Mouse (Mus musculus): Measurements from ENCODE around the gene Zcchc10.
"Not testable (repeated sequence)": the region's sequence is repeated elsewhere in the genome, so short reads cannot be mapped to it uniquely, and the experiment has no call there.

The Zcchc10 gene

DNA sequence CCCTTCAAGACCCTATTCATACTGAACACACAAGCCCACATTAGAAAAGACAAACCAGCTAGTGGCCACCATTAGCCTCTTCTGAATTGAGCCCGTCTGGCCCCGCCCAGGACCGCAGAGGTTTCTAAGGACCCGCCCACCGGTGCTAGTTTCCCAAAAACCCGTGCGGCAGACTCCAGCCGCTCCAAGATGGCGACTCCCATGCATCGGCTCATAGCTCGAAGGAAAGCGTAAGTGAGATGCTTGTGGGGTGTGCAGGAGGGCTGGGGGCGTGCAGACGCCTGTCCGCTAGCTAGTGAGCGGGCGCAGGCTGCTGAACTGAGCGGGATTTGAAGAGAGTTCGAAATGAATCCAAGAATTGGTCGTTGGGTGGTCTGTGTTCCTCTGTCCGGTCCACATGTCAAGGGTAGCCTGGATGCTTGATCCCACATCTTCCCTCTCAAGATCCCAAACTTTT lies at the start of gene Zcchc10:
Gene Zcchc10 (plus strand): TSS at position 168 of the 457 bp plus-strand sequence.
- no peak for DNase-seq (ENCODE audit: extremely low read depth, low read depth, low spot score)

DNA sequence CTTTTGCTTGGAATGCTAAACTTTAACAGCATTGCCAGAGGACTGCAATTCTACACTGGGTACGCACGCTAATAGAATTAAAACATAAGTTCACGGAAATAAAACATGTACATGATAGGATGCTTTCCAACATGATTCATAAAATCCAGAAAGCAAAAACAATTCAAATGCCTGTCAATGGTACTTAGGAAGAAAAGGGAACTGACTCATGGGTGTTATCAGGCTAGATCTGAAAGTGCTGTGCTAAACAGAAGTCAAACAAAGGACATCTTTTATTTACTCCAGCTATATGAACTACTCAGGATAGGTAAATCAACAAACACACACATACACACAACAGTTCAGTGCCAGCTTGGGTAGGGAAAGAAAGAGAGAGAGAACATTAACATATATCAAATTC lies 49.1 kb upstream of the Zcchc10 start:
- no peak for DNase-seq (ENCODE audit: extremely low read depth, low read depth, low spot score)

DNA sequence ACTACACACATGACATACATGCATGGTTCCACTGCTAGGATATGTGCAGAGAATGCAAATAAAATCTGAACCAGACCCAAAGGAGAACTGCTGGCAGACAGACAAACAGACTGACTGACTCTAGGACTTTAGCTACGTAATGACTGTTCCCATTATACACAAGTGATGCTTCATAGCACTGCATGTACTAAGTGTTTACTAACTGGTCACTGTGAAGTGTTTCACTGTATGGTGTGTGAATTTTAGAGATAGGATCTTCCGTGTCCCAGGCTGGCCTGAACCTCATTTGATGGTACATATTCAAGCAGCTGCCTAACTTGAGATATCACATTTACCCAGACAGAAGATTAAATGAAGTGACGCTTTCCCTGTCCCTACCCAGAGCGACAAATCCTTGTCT lies 46.1 kb upstream of the Zcchc10 start:
- DNase-seq (ENCODE audit: extremely low read depth, low read depth, low spot score), result no peak

DNA sequence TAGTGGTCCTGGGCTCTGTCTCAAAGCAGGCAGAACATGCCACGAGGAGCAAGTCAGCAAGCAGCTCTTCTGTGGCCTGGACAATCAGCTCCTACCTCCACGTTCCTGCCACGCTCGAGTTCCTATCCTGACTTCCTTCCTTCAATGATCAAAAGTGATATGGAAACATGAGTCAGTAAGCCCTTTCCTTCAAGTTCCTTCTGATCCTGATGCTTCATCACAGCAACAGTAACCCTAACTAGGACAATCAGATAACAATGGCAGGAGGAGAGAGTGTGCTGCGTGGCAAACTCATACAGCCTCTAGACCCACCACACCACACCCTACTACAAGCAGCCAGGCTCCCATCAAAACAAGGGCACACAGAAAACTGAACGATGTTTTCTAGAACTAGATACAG lies 38.6 kb upstream of the Zcchc10 start:
- DNase-seq (ENCODE audit: extremely low read depth, low read depth, low spot score), result no peak

DNA sequence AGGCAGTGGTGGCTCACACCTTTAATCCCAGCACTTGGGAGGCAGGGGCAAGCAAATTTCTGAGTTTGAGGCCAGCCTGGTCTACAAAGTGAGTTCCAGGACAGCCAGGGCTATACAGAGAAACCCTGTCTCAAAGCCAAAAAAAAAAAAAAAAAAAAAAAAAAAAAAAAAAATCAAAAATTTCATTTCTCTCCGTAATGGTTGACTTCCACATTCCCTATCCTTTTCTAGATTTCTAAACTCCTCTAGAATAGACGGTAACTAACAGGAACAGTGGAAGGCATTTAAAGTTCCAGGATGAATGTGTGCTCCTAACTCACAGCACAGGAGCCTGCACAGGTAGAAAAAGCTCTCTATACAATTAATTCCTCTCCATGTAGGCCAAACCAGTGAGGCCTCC lies 34.3 kb upstream of the Zcchc10 start:
- not testable (repeated sequence) for DNase-seq (ENCODE audit: extremely low read depth, low read depth, low spot score)

DNA sequence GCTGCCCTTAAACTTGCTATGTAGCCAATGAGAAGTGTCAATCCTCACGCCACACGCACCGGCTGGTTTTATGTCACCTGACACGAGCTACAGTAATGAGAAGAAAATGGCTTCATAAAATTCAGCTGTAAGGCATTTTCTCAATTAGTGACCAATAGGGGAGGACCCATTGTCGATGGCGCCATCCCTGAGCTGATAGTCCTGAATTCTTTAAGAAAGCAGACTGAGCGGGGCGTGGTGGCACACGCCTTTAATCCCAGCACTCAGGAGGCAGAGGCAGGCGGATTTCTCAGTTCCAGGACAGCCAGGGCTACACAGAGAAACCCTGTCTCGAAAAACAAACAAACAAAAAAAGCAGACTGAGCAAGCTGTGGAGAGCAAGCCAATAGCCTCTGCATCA lies 33.6 kb upstream of the Zcchc10 start:
- DNase-seq (ENCODE audit: extremely low read depth, low read depth, low spot score), result no peak

DNA sequence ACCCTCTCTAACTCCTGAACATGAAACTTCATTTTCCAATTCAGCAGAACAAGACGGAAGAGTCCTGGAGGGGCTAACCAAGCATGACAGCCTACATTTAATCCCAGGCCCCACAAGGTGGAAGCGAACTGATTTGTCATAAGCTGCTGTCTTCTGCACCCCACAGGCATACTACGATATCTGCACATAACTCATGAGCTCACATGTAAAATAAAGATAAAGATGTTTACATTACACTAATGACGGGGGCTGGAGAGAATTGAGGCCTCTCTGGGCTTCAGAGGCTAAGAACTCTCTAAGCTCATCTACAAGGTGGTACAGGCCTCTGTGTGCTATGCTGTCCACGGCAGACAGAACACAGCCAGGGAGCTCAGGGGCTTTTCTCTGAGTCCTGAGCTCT lies 30.0 kb upstream of the Zcchc10 start:
- no peak for DNase-seq (ENCODE audit: extremely low read depth, low read depth, low spot score)

DNA sequence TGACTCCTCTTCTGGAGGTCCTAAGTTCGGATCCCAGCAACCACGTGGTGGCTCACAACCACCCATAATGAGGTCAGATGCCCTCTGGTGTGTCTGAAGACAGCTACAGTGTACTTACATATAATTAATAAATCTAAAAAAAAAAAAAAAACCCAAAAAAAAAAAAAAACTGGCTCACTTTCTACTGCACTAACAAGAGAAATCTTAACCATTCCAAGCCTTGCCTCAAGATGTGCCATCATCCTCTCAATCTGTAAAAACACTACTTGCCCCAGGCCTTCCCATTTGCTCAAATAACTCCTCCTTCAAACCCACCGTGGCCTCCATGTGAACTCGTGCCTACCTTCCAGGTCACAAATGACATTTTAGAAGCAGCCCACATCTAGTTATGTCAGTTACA lies 27.6 kb upstream of the Zcchc10 start:
- no peak for DNase-seq (ENCODE audit: extremely low read depth, low read depth, low spot score)

DNA sequence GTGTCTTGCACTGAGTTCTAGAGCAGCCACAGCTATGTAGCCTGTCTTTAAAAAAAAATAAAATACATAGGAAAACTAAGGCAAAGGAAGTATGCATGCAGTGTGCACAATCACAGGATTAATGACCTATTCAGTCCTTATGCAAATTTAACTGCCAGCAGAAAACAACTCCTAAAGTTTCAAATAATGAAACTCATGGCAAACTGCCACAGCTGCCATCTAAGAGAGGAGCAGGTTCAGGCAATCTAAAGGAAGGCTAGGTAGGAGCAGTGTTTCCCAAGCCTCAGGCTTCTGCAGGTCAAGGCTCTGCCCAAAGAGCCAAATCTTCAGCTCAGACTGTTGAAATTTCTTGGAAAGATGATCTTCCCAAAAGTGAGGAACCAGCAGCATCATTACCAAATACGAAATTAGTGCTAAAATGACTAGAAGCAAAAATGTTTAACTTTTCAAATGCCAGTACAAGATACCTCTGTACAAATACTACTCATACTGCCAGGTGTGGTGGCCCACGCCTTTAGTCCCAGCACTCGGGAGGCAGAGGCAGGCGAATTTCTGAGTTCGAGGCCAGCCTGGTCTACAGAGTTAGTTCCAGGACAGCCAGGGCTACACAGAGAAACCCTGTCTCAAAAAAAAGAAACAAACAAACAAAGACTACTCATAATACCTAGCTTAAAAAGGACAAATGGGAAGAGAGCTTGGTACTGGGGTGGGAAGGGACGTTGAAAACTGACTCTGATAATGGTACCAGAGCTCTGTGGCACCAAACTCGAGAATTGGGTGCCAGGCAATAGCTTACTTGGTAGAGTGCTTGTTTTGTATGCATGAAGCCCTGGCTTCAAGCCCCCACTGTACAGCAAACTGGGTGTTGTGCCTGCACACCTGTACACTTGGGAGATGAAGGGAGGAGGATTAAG lies 26.3 kb upstream of the Zcchc10 start:
- DNase-seq (ENCODE audit: extremely low read depth, low read depth, low spot score), result peak; percentile 58

DNA sequence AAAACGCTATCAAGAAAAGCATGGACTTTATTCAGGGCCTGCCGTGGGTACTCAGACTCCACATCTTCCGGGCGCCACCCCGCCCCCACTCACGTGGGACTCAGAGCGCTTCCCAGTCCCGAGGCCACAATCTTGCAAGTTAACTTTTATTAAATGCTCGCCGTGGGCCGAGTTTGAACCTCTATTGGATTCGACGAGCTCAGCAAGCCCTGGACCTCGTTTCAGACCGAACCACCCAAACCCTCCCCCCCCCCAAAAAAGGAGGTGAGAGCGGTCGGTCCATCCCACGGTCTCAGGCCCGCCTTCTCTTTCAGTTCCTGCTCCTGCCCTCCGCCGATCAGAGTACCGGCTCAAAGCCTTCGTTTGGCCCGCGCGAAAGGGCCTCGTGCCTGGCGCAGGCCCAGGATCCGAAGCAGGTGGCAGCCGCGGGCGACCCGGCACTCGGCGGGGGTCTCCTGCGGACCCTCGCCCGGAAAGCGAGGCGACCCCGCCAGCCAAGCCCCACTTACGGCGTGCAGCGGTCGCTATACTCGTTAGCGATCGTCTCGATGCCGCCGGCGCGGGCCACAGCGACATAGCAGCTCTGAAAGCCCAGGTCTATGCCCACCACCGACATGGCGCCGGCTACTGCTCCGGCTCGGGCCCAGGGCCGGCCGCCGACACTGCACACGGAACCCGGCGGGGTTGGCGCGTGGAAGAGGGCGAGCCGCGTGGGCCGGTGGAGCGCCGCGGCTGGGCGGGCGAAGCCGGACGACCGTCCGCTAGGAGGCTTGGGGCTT lies 24.7 kb upstream of the Zcchc10 start:
- DNase-seq (ENCODE audit: extremely low read depth, low read depth, low spot score), result no peak

DNA sequence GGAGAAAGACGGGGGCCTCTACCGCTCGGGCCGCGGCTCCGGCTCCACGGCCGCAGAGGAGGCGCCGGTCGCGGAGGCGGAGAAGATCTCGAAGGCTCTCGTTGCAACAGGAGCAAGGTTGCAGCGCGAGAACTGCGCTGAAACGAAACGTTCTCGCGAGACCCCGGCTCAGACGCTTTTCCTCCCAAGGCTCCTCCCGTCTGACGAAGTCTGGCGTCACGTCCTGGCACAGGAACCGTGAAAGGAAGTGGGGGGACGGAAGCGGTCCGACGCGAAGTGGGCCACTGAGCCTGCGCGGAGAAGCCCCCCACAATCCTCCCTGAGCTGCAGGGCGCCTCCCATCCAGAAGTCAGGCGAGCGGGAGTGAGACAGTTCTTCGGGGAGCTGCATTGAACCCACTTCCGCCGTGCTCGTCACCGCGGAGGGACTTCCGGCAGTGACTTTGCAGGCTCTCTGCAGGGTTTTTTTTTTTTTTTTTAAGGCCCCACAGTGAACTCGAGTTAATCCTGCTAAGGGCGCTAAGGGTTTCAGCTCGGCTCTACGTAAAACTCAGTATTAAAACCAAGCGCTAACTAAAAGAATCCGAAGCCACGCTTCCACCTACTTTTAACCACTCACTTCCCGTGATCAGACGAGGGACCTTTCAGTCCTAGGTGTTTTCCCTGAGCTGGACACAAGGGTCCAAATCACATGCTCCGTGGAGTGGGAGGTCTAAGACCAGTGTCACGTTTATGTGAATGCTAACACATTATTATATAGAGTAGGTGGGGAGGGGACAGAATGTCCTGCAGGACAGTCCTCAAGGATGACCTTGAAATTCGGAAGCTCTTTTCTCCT lies 23.9 kb upstream of the Zcchc10 start, which contains the start of gene Hspa4:
Gene Hspa4 (minus strand): TSS at position 128 of the 837 bp plus-strand sequence.
- DNase-seq (ENCODE audit: extremely low read depth, low read depth, low spot score), result peak; percentile 67

DNA sequence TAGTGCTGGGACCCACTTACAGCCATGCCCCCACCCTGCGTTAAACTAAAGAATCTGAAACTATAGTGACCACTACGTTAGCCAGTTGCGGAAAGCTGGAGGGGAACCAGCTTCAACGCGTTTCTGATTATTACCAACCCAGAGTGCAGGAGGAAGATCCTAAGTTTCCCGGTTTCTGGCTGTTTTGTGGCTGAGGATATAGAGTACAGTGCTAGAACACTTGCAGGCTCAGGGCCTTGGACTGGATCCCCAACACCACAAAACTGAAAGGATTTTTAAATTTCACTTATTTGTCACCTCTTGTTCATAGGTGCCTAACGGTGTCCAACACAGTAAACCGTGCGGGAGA lies 23.3 kb upstream of the Zcchc10 start:
- no peak for DNase-seq (ENCODE audit: extremely low read depth, low read depth, low spot score)

DNA sequence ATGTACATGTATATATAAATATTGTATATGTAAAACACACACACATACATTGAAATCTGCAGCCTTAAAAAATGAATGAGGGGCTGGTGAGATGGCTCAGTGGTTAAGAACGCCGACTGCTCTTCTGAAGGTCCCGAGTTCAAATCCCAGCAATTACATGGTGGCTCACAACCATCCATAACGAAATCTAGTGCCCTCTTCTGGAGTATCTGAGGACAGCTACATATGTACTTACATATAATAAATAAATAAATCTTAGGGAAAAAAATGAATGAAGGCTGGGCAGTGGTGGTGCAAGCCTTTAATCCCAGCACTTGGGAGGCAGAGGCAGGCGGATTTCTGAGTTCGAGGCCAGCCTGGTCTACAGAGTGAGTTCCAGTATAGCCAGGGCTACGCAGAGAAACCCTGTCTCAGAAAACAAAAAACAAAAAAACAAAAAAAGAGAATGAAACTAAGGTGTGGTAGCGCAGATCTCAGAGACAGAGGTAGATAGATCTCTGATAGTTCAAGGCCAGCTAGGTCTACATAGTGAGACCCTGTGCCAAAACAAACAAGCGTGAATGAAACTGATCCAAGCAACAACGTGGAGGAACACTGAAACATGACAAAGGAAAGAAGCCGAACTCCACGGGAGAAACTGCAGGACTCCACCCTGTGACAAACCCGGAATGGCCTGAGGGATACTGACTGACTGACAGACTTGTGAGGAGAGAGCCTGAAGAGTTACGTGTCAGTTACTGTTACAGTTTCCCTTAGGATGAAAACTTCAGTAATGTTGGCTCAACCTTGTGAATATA lies 20.2 kb upstream of the Zcchc10 start:
- DNase-seq (ENCODE audit: extremely low read depth, low read depth, low spot score), result no peak

DNA sequence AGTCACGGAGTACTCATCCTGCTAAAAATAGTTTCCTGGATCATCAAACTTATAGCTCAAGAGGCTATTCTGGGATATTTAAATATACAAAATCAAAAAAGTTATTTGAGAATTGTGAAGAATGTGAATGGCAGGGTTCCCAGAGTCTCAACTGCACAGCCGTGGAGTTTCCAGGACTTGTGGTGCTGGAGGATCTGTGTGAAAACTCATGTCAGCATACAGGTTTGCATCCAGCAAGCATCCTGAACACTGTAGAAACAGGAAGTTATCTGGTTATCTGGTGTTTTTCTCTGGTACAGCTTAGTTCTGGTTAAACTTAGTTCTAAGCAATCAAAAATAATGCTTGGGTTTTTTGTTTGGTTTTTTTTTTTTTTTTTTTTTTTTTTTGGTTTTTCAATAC lies 17.5 kb upstream of the Zcchc10 start:
- DNase-seq (ENCODE audit: extremely low read depth, low read depth, low spot score), result no peak

DNA sequence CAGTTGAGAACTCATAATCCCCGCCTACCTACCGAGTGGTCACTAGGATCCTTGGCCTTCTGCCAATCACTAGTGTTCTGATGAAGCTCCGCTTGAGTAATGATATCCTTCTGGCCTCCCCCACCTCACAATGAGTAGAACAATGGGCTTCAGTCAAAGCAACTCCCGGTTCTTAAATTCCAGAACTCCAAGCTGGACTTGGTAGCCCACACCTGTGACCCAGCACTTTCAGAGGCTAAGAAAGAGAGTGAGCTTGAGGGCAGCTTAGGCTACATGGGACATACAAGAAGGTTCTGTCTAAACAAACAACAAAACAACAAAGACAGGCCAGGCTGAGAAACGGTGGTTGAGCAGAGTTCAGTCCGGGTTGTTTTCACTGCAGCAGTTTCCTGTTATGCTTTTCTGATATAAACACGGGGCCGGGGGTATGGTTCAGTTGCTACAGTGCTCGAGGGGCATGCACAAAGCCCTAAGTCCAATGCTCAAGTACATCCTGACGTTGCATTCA lies 16.9 kb upstream of the Zcchc10 start:
- no peak for DNase-seq (ENCODE audit: extremely low read depth, low read depth, low spot score)

DNA sequence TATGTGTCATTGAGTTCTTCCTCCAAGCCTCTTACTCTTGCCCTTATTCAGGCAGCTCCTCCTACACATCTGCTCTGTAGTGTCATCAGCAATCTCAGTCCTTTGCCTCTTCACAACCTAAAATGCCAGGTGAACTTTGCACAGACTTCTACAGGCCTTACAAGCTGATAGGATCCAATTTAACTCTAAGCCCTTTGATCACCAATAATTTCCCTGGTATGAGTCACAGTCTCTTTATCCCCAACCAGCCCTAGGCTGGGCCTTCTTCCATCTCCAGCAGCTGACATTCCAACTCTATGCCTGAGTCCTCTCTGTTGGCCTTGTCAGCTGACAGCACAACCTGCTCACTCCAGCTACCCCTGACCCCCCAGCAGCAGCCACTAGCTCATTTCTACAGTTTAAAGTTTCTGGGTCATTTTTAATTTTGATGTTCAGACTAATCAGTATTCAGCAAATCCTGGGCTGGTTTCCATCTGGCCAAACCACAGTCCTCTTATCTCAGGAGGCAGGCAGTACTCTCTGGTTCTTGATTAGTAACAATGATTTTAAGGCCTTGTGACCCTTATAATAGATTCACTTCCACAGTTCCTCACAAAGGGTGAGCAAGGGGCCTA lies 16.1 kb upstream of the Zcchc10 start:
- peak; percentile 90 for DNase-seq (ENCODE audit: extremely low read depth, low read depth, low spot score)

DNA sequence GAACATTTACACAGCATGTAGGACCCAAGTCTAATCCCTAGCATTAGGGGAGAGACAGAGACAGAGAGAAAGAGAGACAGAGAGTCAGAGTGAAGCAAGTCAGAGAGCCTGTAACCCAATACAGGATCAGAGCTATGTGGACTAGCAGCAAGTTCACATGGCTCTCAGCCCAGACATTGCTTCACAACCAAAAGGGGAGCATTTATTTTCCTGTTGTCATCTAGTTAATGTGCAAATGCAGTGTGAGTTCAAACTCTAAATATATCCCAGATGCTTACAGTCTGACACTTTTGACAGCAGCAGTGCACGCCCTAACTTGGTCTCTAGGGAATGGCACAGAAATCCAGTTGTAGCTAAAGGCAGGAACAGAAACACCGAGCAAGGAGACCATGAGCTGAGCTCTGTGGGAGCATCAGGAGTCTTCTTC lies 15.6 kb upstream of the Zcchc10 start:
- peak; percentile 84 for DNase-seq (ENCODE audit: extremely low read depth, low read depth, low spot score)

DNA sequence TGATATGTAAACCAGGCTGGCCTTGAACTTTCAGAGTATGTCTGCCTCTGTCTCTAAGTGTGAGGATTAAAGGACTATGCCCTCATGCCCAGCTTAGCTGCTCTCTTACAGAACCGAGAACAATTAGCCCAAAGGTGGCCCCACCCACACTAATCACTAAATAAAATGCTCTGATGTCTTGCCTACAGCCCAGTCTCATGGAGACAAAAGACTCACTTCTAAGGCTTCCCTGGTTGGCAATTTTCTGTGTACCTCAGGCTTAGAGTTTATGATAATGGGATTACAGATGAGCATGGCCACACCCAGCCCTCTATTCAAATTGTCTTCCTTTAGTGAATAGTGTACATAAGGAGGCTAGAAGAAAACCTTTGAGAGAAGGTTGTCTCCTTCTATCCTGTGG lies 13.1 kb upstream of the Zcchc10 start:
- DNase-seq (ENCODE audit: extremely low read depth, low read depth, low spot score), result no peak

DNA sequence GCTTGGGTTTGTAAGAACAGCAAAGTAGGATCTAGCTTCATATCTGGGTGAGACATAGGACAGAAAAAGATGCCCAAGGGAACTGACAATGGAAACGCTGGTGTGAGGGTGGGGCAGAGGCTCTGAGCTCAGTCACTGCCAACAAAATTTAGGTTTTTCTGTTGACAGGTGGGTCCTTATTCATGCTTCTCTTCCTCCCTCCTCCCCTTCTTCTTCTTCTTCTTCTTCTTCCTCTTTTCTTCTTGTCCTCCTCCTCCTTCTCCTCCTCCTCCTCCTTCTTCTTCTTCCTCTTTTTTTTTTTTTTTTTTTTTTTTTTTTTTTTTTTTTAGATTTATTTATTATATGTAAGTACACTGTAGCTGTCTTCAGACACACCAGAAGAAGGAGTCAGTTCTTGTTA lies 11.7 kb upstream of the Zcchc10 start:
- not testable (repeated sequence) for DNase-seq (ENCODE audit: extremely low read depth, low read depth, low spot score)

DNA sequence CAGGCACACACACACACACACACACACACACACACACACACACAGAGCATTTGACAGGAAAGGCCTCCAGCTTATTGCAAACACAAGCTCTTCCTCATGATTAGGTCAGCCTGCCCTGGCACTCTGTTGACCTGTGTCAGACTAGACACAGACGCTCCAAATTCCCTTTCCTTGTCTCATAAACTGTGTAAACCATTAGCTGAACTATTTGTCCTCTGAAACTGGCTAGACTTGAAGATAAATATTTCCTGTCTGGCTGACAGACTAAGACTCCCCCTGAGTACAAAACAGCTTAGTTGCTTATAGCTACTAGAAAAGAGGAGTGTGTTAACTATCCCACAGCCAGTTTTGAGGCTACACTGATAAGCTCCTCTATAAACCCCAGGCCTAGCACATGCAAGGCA lies 9.7 kb upstream of the Zcchc10 start:
- DNase-seq (ENCODE audit: extremely low read depth, low read depth, low spot score), result no peak
